Mouse (Mus musculus) heart, embryonic 10.5 days (tissue): ENCODE measurements around the gene Ces1e. TPM values are rescaled to one million over a fixed set of nuclear protein-coding genes. Genes with fewer than 3 reads are reported as not detected.
"Not testable (repeated sequence)": the region's sequence is repeated elsewhere in the genome, so short reads cannot be mapped to it uniquely, and the experiment has no call there.

Source experiments
- DNase-seq: peaks from one replicate; pipeline ENCODE4 v3.0.0-alpha.2; 2017; ENCODE audit warnings: low spot score
- H3K27ac ChIP-seq: fragments of 300-500 bp; sonication (generic); 2 replicates; pipeline ENCODE4 v1.5.1; 2016; ENCODE audit warnings: mild to moderate bottlenecking
- H3K27me3 ChIP-seq: fragments of 300-500 bp; sonication (generic); 2 replicates; pipeline ENCODE4 v1.6.1; 2016; ENCODE audit warnings: mild to moderate bottlenecking; ENCODE audit not compliant: poor library complexity, insufficient read depth, severe bottlenecking
- H3K36me3 ChIP-seq: fragments of 300-500 bp; sonication (generic); 2 replicates; pipeline ENCODE4 v1.6.1; 2016; ENCODE audit warnings: mild to moderate bottlenecking, moderate library complexity
- H3K4me1 ChIP-seq: fragments of 300-500 bp; sonication (generic); 2 replicates; pipeline ENCODE4 v1.6.1; 2016; ENCODE audit warnings: mild to moderate bottlenecking
- H3K4me3 ChIP-seq: fragments of 300-500 bp; sonication (generic); 2 replicates; pipeline ENCODE4 v1.5.1; 2016; ENCODE audit warnings: mild to moderate bottlenecking, moderate library complexity
- H3K9me3 ChIP-seq: fragments of 300-500 bp; sonication (generic); 2 replicates; pipeline ENCODE4 v1.6.1; 2016; ENCODE audit warnings: mild to moderate bottlenecking, moderate library complexity
- WGBS: fragments of 180-500 bp; shearing (Covaris S2); methylation state at CpG from one replicate; pipeline ENCODE4 v1.1.7; 2016; 5-methylcytosine and 5-hydroxymethylcytosine counted together
- polyA plus RNA-seq: library from polyadenylated mRNA; unstranded; fragments of >200 nt; fragmentation: Nextera tagmentation; extraction: Ambion mirVana; gene quantifications from 2 replicates; pipeline ENCODE4 v1.2.1, GENCODE M21; 2016

Ces1e gene
- polyA plus RNA-seq, 1 experiment from 2014 or later: not detected

GRCm38 (mm10) chr8:93226471-93226870 lies 2.9 kb downstream of the Ces1e start:
- not testable (repeated sequence) for H3K9me3 ChIP-seq, H3K27me3 ChIP-seq, H3K4me1 ChIP-seq, H3K27ac ChIP-seq, H3K4me3 ChIP-seq, H3K36me3 ChIP-seq, DNase-seq
- 95% methylated on average over 1 of the region's 1 CpGs for WGBS

GRCm38 (mm10) chr8:93221896-93222295 lies 7.5 kb downstream of the Ces1e start:
- H3K27me3 ChIP-seq: no peaks in the 10 kb centered on the region
- H3K4me3 ChIP-seq: no peak overlapping the region
- H3K27ac ChIP-seq: no peak overlapping the region
- whole genome bisulfite sequencing: 75% methylated on average over 3 of the region's 3 CpGs
- H3K36me3 ChIP-seq: no peaks in the 10 kb centered on the region
- H3K4me1 ChIP-seq: peaks cover 6% of the 10 kb centered on the region; the same call in 1 of the 2 replicates
- H3K9me3 ChIP-seq: no peaks in the 10 kb centered on the region
- no peak for DNase-seq

GRCm38 (mm10) chr8:93217867-93218266 lies 11.6 kb downstream of the Ces1e start:
- DNase-seq: no peak
- H3K36me3 ChIP-seq: no peaks in the 10 kb centered on the region
- peaks cover 6% of the 10 kb centered on the region; the same call in 1 of the 2 replicates for H3K4me1 ChIP-seq
- no peaks in the 10 kb centered on the region for H3K9me3 ChIP-seq
- WGBS: 75% methylated on average over 4 of the region's 4 CpGs
- H3K27me3 ChIP-seq: no peaks in the 10 kb centered on the region
- H3K27ac ChIP-seq: peak overlapping the region; percentile 62
- no peak overlapping the region for H3K4me3 ChIP-seq

GRCm38 (mm10) chr8:93217375-93217774 lies 12.0 kb downstream of the Ces1e start:
- H3K36me3 ChIP-seq: no peaks in the 10 kb centered on the region
- no peaks in the 10 kb centered on the region for H3K27me3 ChIP-seq
- no peak overlapping the region for H3K4me3 ChIP-seq
- H3K27ac ChIP-seq: peak overlapping the region; percentile 62
- no peaks in the 10 kb centered on the region for H3K9me3 ChIP-seq
- H3K4me1 ChIP-seq: peaks cover 6% of the 10 kb centered on the region; the same call in 1 of the 2 replicates
- WGBS: 27% methylated on average over 1 of the region's 1 CpGs
- DNase-seq: no peak

GRCm38 (mm10) chr8:93211091-93211490 lies 18.3 kb downstream of the Ces1e start:
- Histone ChIP-seq H3K36me3 (no peaks in the 10 kb centered on the region), H3K4me3 (no peak overlapping the region), H3K27me3 (no peaks in the 10 kb centered on the region), H3K4me1 (no peaks in the 10 kb centered on the region), H3K9me3 (no peaks in the 10 kb centered on the region), H3K27ac (no peak overlapping the region)
- DNase-seq: no peak

GRCm38 (mm10) chr8:93199146-93199545 lies 30.3 kb downstream of the Ces1e start:
- not testable (repeated sequence) for H3K9me3 ChIP-seq, H3K36me3 ChIP-seq, H3K4me3 ChIP-seq, DNase-seq, H3K4me1 ChIP-seq, H3K27ac ChIP-seq, H3K27me3 ChIP-seq
- 78% methylated on average over 7 of the region's 7 CpGs for WGBS

- H3K9me3 ChIP-seq: no peaks in the 10 kb centered on the region
- WGBS: 75% methylated on average over 8 of the region's 8 CpGs
- no peak within 1 kb of the TSS for H3K4me3 ChIP-seq
- DNase-seq: no peak
- no peaks in the 10 kb centered on the region for H3K36me3 ChIP-seq
- no peaks in the 10 kb centered on the region for H3K27me3 ChIP-seq
- H3K27ac ChIP-seq: no peak within 1 kb of the TSS
- 0 out of 2 replicates have a peak, but pooled peaks cover 3% of the 10 kb centered on the region for H3K4me1 ChIP-seq
Measured at GRCm38 (mm10) chr8:93197685-93198525, 31.5 kb downstream of the Ces1e start, which contains the start of gene Ces1d. Ces1d (minus strand) TSS chr8:93197838.

- no peak for DNase-seq
- Histone ChIP-seq H3K9me3 (no peaks in the 10 kb centered on the region), H3K4me1 (0 out of 2 replicates have a peak, but pooled peaks cover 3% of the 10 kb centered on the region), H3K36me3 (no peaks in the 10 kb centered on the region), H3K4me3 (no peak overlapping the region), H3K27me3 (no peaks in the 10 kb centered on the region), H3K27ac (no peak overlapping the region)
- 77% methylated on average over 5 of the region's 5 CpGs for WGBS
Measured at GRCm38 (mm10) chr8:93196436-93196835, 33.0 kb downstream of the Ces1e start.

- no peaks in the 10 kb centered on the region for H3K9me3 ChIP-seq
- 81% methylated on average over 4 of the region's 4 CpGs for WGBS
- H3K36me3 ChIP-seq: no peaks in the 10 kb centered on the region
- H3K27me3 ChIP-seq: no peaks in the 10 kb centered on the region
- H3K4me3 ChIP-seq: no peak overlapping the region
- H3K4me1 ChIP-seq: peaks cover 3% of the 10 kb centered on the region; the same call in 1 of the 2 replicates
- DNase-seq: no peak
- H3K27ac ChIP-seq: no peak overlapping the region
Measured at GRCm38 (mm10) chr8:93180581-93181129, 48.8 kb downstream of the Ces1e start.

GRCm38 (mm10) chr8:93176593-93176992 lies 52.8 kb downstream of the Ces1e start:
- no peak overlapping the region for H3K27ac ChIP-seq
- DNase-seq: no peak

GRCm38 (mm10) chr8:93174554-93174953 lies 54.9 kb downstream of the Ces1e start:
- Histone ChIP-seq H3K27ac (no peak overlapping the region), H3K27me3 (no peaks in the 10 kb centered on the region), H3K9me3 (no peaks in the 10 kb centered on the region), H3K4me3 (no peak overlapping the region), H3K4me1 (peaks cover 6% of the 10 kb centered on the region; the same call in 1 of the 2 replicates), H3K36me3 (no peaks in the 10 kb centered on the region)
- DNase-seq: no peak
- 84% methylated on average over 2 of the region's 2 CpGs for WGBS

More at GRCm38 (mm10) chr8:93176593-93176992, 52.8 kb downstream of the Ces1e start:
- Histone ChIP-seq H3K36me3 (no peaks in the 10 kb centered on the region), H3K9me3 (no peaks in the 10 kb centered on the region), H3K4me3 (no peak overlapping the region), H3K27me3 (no peaks in the 10 kb centered on the region), H3K4me1 (peaks cover 6% of the 10 kb centered on the region; the same call in 1 of the 2 replicates)
- WGBS: 75% methylated on average over 1 of the region's 1 CpGs

- H3K27ac ChIP-seq: no peak overlapping the region
- 52% methylated on average over 1 of the region's 1 CpGs for WGBS
Measured at GRCm38 (mm10) chr8:93171846-93172590, 57.4 kb downstream of the Ces1e start.

GRCm38 (mm10) chr8:93163363-93163762 lies 66.1 kb downstream of the Ces1e start:
- Histone ChIP-seq H3K9me3 (no peaks in the 10 kb centered on the region), H3K4me3 (no peak overlapping the region), H3K27me3 (no peaks in the 10 kb centered on the region), H3K4me1 (no peaks in the 10 kb centered on the region), H3K36me3 (no peaks in the 10 kb centered on the region), H3K27ac (no peak overlapping the region)
- no peak for DNase-seq
- 83% methylated on average over 1 of the region's 1 CpGs for WGBS

More at GRCm38 (mm10) chr8:93171846-93172590, 57.4 kb downstream of the Ces1e start:
- Histone ChIP-seq H3K9me3 (no peaks in the 10 kb centered on the region), H3K36me3 (no peaks in the 10 kb centered on the region), H3K27me3 (no peaks in the 10 kb centered on the region), H3K4me3 (no peak overlapping the region), H3K4me1 (peaks cover 6% of the 10 kb centered on the region; the same call in 1 of the 2 replicates)
- no peak for DNase-seq
